Mouse (Mus musculus) stomach, embryonic 15.5 days (tissue): ENCODE data around the gene Sap18. TPM values are rescaled to one million over a fixed set of nuclear protein-coding genes. Genes with fewer than 3 reads are reported as not detected.
"Not testable (repeated sequence)": the region's sequence is repeated elsewhere in the genome, so short reads cannot be mapped to it uniquely, and the experiment has no call there.

Source experiments
- ATAC-seq: fragments of 200-750 bp; cut with Nextera tagmentation; 2 replicates; pipeline ENCODE4 v1.8.0; 2017; ENCODE audit warnings: low read depth, moderate number of reproducible peaks, moderate TSS enrichment; ENCODE audit not compliant: insufficient read depth, low FRiP score
- H3K27ac ChIP-seq: fragments of 300-500 bp; sonication (generic); 2 replicates; pipeline ENCODE4 v1.5.1; 2015; ENCODE audit warnings: mild to moderate bottlenecking, inconsistent platforms
- H3K27me3 ChIP-seq: fragments of 300-500 bp; sonication (generic); replicated peaks from 2 replicates; pipeline ENCODE4 v1.6.1; 2015; ENCODE audit warnings: inconsistent platforms
- H3K36me3 ChIP-seq: fragments of 300-500 bp; sonication (generic); 2 replicates; pipeline ENCODE4 v1.6.1; 2015; ENCODE audit warnings: inconsistent platforms
- H3K4me1 ChIP-seq: fragments of 300-500 bp; sonication (generic); 2 replicates; pipeline ENCODE4 v1.6.1; 2015; ENCODE audit warnings: inconsistent platforms
- H3K4me2 ChIP-seq: fragments of 300-500 bp; sonication (generic); 2 replicates; pipeline ENCODE4 v1.6.1; 2015; ENCODE audit warnings: mild to moderate bottlenecking, inconsistent platforms
- H3K4me3 ChIP-seq: fragments of 300-500 bp; sonication (generic); replicated peaks from 2 replicates; pipeline ENCODE4 v1.5.1; 2015; ENCODE audit warnings: inconsistent platforms
- H3K9ac ChIP-seq: fragments of 300-500 bp; sonication (generic); 2 replicates; pipeline ENCODE4 v1.6.1; 2015; ENCODE audit warnings: inconsistent platforms
- H3K9me3 ChIP-seq: fragments of 300-500 bp; sonication (generic); 2 replicates; pipeline ENCODE4 v1.6.1; 2016; ENCODE audit warnings: inconsistent platforms
- WGBS: fragments of 180-500 bp; shearing (Covaris S2); methylation state at CpG from one replicate; pipeline ENCODE4 v1.1.7; 2015; 5-methylcytosine and 5-hydroxymethylcytosine counted together
- microRNA-seq: library from miRNA; unstranded; fragments of <30 nt; microRNA quantifications from one replicate; pipeline ENCODE4, GENCODE M21; 2016
- polyA plus RNA-seq: library from polyadenylated mRNA; unstranded; fragments of >200 nt; fragmentation: Nextera tagmentation; extraction: Ambion mirVana; gene quantifications from 2 replicates; pipeline ENCODE4 v1.2.1, GENCODE M21; 2015

Gene Sap18
- polyA plus RNA-seq, 1 experiment from 2014 or later, result 30.7 TPM

DNA sequence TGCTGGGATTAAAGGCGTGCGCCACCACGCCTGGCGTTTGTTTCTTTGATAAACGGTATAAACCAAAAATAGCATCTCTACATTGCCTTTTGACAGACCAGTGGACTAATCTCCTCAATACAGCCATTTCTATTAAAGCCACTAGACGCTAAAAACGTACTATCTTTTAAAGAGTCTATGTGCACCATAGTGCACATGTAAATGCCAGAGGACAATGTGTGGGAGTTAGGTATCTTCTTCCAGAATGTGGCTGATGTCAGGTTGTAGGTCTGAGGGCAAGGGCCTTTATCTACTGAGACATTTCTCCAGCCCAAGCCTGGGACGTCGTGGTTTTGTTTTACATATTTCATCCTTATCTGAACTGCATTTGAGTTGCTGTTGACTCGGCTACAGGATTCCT lies 37.2 kb downstream of the Sap18 start:
- H3K4me2 ChIP-seq, result no peak overlapping the region
- no peaks in the 10 kb centered on the region for H3K9me3 ChIP-seq
- no peak for ATAC-seq
- no peaks in the 10 kb centered on the region for H3K27me3 ChIP-seq
- no peak overlapping the region for H3K4me3 ChIP-seq
- no peak overlapping the region for H3K9ac ChIP-seq
- peaks cover 22% of the 10 kb centered on the region for H3K36me3 ChIP-seq
- no peaks in the 10 kb centered on the region for H3K4me1 ChIP-seq
- no peak overlapping the region for H3K27ac ChIP-seq
- 84% methylated on average over 10 of the region's 10 CpGs for WGBS

DNA sequence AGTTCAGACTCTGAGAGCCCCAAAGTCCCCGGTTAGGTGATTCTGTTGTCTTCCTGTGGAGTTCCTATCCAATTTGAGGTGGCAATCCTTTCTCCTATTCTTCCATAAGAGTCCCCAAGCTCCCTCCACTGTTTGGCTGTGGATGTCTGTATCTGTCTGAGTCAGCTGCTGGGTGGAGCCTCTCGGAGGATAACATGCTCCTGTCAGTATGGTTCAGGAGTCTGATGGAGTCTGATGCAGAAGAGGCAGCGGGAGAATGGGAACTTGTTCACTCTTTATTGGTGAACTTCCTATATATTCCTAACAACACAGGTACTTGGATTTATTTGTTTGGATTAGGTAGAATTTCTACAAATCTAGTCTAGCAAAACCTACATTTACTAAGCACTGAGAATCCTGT lies 46.6 kb downstream of the Sap18 start:
- H3K27ac ChIP-seq, result no peak overlapping the region
- no peaks in the 10 kb centered on the region for H3K27me3 ChIP-seq
- 90% methylated on average over 3 of the region's 3 CpGs for WGBS
- H3K36me3 ChIP-seq, result peaks cover 9% of the 10 kb centered on the region; the same call in 1 of the 2 replicates
- no peak for ATAC-seq
- no peak overlapping the region for H3K4me3 ChIP-seq
- H3K4me1 ChIP-seq, result no peaks in the 10 kb centered on the region
- H3K4me2 ChIP-seq, result no peak overlapping the region
- H3K9me3 ChIP-seq, result no peaks in the 10 kb centered on the region
- no peak overlapping the region for H3K9ac ChIP-seq

DNA sequence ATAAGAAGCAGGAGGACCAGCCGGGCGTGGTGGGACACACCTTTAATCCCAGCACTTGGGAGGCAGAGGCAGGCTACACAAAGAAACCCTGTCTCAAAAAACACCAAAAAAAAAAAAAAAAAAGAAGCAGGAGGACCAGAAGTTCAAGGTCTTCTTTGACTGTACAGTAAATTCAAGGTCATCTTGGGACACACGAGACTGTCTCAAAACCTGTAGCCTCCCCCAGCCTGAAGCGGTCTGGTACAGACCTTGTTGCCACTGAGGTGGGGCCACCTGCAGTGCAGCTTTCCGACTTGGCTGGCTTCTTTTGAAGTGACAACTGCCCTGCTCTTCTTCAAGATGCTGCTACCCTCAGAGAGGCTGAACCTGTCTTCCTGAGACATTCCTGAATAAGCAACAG lies 50.1 kb downstream of the Sap18 start:
- not testable (repeated sequence) for H3K36me3 ChIP-seq, H3K4me1 ChIP-seq, H3K27me3 ChIP-seq, H3K27ac ChIP-seq, ATAC-seq, H3K9ac ChIP-seq, H3K4me3 ChIP-seq, H3K9me3 ChIP-seq, H3K4me2 ChIP-seq
- 83% methylated on average over 5 of the region's 5 CpGs for WGBS

DNA sequence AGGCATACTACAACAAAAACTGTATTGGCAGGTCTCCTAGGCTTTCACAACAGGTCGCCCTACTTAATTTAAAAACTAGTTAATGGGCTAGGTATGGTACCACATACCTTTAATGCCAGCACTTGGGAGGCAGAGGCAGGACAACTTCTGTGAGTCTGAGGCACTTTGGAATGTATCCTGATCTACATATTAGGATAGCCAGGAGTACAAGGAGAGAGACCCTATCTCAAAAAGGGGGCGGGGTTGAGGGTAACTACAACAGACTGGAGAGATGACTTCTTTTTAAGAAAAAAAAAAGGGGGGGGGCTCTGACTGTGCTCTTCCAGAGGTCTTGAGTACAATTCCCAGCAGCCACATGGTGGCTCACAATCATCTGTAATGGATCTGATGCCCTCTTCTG lies 50.7 kb downstream of the Sap18 start:
- 0 out of 2 replicates have a peak, but pooled peaks cover 3% of the 10 kb centered on the region for H3K36me3 ChIP-seq
- H3K4me3 ChIP-seq, result no peak overlapping the region
- no peak overlapping the region for H3K9ac ChIP-seq
- no peak for ATAC-seq
- H3K4me1 ChIP-seq, result no peaks in the 10 kb centered on the region
- no peaks in the 10 kb centered on the region for H3K9me3 ChIP-seq
- H3K27me3 ChIP-seq, result no peaks in the 10 kb centered on the region
- 93% methylated on average over 2 of the region's 2 CpGs for WGBS
- H3K4me2 ChIP-seq, result no peak overlapping the region
- no peak overlapping the region for H3K27ac ChIP-seq

DNA sequence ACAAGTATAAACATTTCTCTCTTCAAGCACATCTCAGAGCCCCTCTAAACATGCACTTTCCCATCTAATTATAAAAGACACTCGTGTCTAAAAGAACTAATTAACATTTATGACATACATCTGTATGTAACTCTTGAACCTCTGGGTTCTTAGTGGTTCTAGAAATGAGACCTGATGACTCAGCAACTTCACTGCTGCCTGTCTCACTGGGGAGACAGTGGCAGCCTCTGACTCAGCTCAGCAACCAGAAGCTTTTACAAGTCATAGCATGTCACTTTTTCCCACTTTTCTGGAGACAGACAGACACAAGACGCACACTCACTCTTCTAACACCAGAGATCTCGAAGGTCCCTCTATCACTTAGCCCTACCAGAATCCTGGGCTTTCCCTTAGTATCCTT lies 52.4 kb downstream of the Sap18 start:
- Histone ChIP-seq H3K9me3 (no peaks in the 10 kb centered on the region), H3K27ac (no peak overlapping the region), H3K27me3 (no peaks in the 10 kb centered on the region), H3K4me3 (no peak overlapping the region), H3K4me1 (no peaks in the 10 kb centered on the region), H3K4me2 (no peak overlapping the region), H3K9ac (no peak overlapping the region), H3K36me3 (0 out of 2 replicates have a peak, but pooled peaks cover 3% of the 10 kb centered on the region)
- ATAC-seq, result no peak
- WGBS, result 83% methylated on average over 3 of the region's 3 CpGs

DNA sequence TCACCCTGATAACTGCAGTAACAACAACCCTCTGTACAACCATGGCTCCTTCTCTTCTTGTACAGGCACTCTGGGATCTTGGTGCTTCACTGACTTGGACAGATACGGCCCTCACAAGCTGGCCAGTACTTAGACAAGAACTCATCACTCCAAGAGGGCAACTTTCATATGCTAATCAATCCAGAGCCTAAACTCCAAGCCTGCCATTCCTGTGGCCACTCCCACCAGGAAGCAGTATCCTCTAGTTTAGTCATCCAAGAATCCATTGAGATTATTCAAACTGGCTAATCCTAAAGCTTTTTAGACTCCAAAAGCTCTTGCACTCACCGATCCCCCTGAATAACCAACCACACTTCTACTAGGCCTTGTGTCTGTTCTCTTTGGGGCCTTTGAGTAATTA lies 55.0 kb downstream of the Sap18 start:
- no peak overlapping the region for H3K9ac ChIP-seq
- no peaks in the 10 kb centered on the region for H3K27me3 ChIP-seq
- no peak overlapping the region for H3K4me2 ChIP-seq
- H3K9me3 ChIP-seq, result no peaks in the 10 kb centered on the region
- no peaks in the 10 kb centered on the region for H3K4me1 ChIP-seq
- peaks cover 3% of the 10 kb centered on the region; the same call in 1 of the 2 replicates for H3K36me3 ChIP-seq
- 85% methylated on average over 2 of the region's 2 CpGs for WGBS
- ATAC-seq, result no peak
- no peak overlapping the region for H3K4me3 ChIP-seq
- no peak overlapping the region for H3K27ac ChIP-seq

DNA sequence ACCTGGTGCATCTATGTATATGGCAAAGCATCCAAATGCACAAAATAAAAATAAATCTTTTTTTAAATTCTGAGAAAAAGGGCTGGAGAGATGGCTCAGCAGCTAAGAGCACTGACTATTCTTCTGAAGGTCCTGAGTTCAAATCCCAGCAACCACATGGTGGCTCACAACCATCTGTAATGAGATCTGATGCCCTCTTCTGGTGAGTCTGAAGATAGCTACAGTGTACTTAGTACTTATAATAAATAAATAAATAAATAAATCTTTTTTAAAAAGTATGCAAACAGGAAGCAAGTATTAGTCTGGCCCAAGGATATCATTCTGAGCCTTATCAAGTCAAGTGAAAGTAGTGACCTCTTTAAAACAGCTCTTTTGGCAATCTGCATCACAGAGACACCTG lies 58.1 kb downstream of the Sap18 start:
- H3K4me1 ChIP-seq, H3K27ac ChIP-seq, H3K9ac ChIP-seq, H3K4me3 ChIP-seq, H3K36me3 ChIP-seq, H3K9me3 ChIP-seq, H3K27me3 ChIP-seq, H3K4me2 ChIP-seq, ATAC-seq: not testable (repeated sequence)

Small RNAs within 50 kb of the gene (microRNA-seq; reads per million reads assigned to microRNA genes)
- not detected for gene Mir3077

Other genes with a start within 250 kb of the Sap18 start
- 89.0 and 91.0 TPM in 2 replicates for gene Eef1akmt1, start 226.6 kb upstream of the Sap18 start, polyA plus RNA-seq
- 20.4 and 21.3 TPM in 2 replicates for gene Xpo4, start 132.8 kb upstream of the Sap18 start, polyA plus RNA-seq
- gene Gm49361, start 52.1 kb upstream of the Sap18 start, polyA plus RNA-seq, result not detected in 2 replicates
- gene Lats2, start 39.8 kb upstream of the Sap18 start, polyA plus RNA-seq, result 18.0 and 19.1 TPM in 2 replicates
- 29.3 and 33.5 TPM in 2 replicates for gene Ska3, start 28.0 kb downstream of the Sap18 start, polyA plus RNA-seq
- gene Mrpl57, start 28.1 kb downstream of the Sap18 start, polyA plus RNA-seq, result 171 and 186 TPM in 2 replicates
- gene Zdhhc20, start 92.1 kb downstream of the Sap18 start, polyA plus RNA-seq, result 58.9 and 71.9 TPM in 2 replicates
- 86.2 and 88.4 TPM in 2 replicates for gene Micu2, start 201.1 kb downstream of the Sap18 start, polyA plus RNA-seq